Mouse (Mus musculus) erythroblast, embryonic 14.5 days (primary cell): ENCODE results near the gene Trp53rkb. TPM values are rescaled to one million over a fixed set of nuclear protein-coding genes. Genes with fewer than 3 reads are reported as not detected.

ENCODE experiments used
- H3K27me3 ChIP-seq: 2 replicates; pipeline ENCODE4 v1.6.1; 2012; ENCODE audit warnings: inconsistent platforms; ENCODE audit not compliant: control insufficient read depth
- H3K36me3 ChIP-seq: 2 replicates; pipeline ENCODE4 v1.6.1; 2012; ENCODE audit warnings: mild to moderate bottlenecking, inconsistent platforms; ENCODE audit not compliant: control insufficient read depth
- H3K4me1 ChIP-seq: 2 replicates; pipeline ENCODE4 v1.6.1; 2012; ENCODE audit warnings: inconsistent platforms; ENCODE audit not compliant: control insufficient read depth
- H3K4me3 ChIP-seq: replicated peaks from 2 replicates; pipeline ENCODE3; 2012; ENCODE audit warnings: moderate library complexity, mild to moderate bottlenecking, inconsistent platforms
- H3K9me3 ChIP-seq: 2 replicates; pipeline ENCODE4 v1.6.1; 2012; ENCODE audit warnings: low read length, inconsistent platforms, mixed read lengths; ENCODE audit not compliant: control insufficient read depth
- GATA1 ChIP-seq: IDR thresholded peaks from 2 replicates; pipeline ENCODE4 v1.6.1; 2012; ENCODE audit warnings: low read length, inconsistent platforms, mixed read lengths
- TAL1 ChIP-seq: IDR thresholded peaks from 3 replicates; pipeline ENCODE4 v1.6.1; 2012; ENCODE audit warnings: low read length, inconsistent platforms, mixed read lengths
- polyA plus RNA-seq: library from polyadenylated mRNA; stranded (reverse); fragments of >175 nt; gene quantifications from 2 replicates; pipeline ENCODE4 v1.2.3, GENCODE M21; 2012

The Trp53rkb gene
- polyA plus RNA-seq, 1 experiment = 0.13 TPM

DNA sequence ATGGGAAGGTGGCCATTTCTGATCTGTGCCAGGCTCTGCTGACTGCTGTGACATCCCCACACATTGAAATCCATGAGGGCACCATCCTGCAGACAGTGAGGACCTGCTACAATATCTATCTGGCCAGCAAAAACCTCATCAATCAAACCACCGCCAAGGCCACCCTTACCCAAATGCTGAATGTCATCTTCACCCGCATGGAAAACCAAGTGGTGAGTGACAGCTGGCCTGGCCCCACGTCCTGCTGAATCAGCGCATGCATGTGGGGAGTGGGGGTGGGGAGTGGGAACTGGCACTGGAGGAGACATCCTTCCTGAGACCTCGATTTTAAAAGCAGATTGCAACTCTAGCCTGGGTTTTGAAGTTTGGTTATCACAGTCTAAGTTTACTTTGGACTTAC lies 43.2 kb downstream of the Trp53rkb start:
- peaks cover 71% of the 10 kb centered on the region for H3K36me3 ChIP-seq
- no peaks in the 10 kb centered on the region for H3K9me3 ChIP-seq
- no peaks in the 10 kb centered on the region for H3K27me3 ChIP-seq
- no peaks in the 10 kb centered on the region for H3K4me1 ChIP-seq
- TF ChIP-seq TAL1 (no peak), GATA1 (no peak)
- no peak overlapping the region for H3K4me3 ChIP-seq

DNA sequence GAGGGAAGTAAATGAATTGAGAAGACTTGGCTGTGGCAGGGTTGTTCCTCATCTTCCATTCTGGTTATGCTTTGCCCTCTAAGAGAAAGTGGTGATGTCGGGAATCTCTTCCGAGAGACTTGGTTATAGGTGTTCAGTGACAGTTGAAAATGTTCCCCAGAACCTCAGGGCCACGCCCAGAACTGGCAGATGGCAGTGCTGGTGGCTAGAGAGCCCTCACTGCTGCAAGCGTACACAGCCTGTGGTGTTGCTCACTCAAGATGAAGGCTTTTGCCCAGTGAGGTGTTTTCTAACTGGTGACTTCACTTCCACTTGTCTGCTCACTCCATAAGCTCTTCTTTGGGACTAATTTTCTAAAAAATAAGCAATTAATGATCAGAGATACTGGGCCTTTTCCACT lies 49.5 kb downstream of the Trp53rkb start:
- Histone ChIP-seq H3K36me3 (peaks cover 87% of the 10 kb centered on the region), H3K9me3 (no peaks in the 10 kb centered on the region), H3K27me3 (no peaks in the 10 kb centered on the region), H3K4me3 (no peak overlapping the region), H3K4me1 (peaks cover 3% of the 10 kb centered on the region)
- TF ChIP-seq GATA1 (no peak), TAL1 (no peak)

Other genes starting within 250 kb of the Trp53rkb start
- 4.7 and 5.9 TPM in 2 replicates for gene Prex1, start 78.7 kb upstream of the Trp53rkb start, polyA plus RNA-seq
- 0.34 and 0.48 TPM in 2 replicates for gene Arfgef2, start 13.1 kb downstream of the Trp53rkb start, polyA plus RNA-seq
- 0.16 and 0.22 TPM in 2 replicates for gene Cse1l, start 113.5 kb downstream of the Trp53rkb start, polyA plus RNA-seq
- gene Stau1, start 203.8 kb downstream of the Trp53rkb start, polyA plus RNA-seq = 0.94 and 1.0 TPM in 2 replicates
- 7.1 and 7.5 TPM in 2 replicates for gene Ddx27, start 222.7 kb downstream of the Trp53rkb start, polyA plus RNA-seq